Mouse (Mus musculus): ENCODE data around the gene Bace1.

The Bace1 gene

GRCm38 (mm10) chr9:45906355-45907077 is 68.1 kb downstream of the Bace1 start, which contains the start of the genes Pcsk7 and Rnf214:
Gene Pcsk7, plus strand, starts transcription at chr9:45906497.
Gene Rnf214, minus strand, starts transcription at chr9:45906911.
- DNase-seq = peak; percentile 94 to 96

DNA sequence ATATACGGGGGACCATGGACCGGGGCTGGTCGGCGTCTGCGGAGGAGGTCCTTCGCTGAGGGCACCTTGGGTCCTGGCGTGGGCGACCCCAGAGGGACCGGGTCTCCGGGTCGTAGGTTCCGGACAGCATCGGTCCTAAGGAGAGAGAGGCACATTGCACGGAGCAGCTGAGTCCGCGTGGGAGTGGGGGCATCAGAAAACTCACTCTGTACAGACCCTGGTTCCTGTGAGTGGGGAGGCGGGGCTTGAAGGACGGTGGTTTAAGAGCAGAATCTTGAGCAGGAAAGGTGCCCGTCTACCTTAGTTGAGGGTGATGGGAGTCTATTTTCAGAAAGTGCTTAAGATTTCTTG is 68.7 kb downstream of the Bace1 start:
- DNase-seq = no peak

DNA sequence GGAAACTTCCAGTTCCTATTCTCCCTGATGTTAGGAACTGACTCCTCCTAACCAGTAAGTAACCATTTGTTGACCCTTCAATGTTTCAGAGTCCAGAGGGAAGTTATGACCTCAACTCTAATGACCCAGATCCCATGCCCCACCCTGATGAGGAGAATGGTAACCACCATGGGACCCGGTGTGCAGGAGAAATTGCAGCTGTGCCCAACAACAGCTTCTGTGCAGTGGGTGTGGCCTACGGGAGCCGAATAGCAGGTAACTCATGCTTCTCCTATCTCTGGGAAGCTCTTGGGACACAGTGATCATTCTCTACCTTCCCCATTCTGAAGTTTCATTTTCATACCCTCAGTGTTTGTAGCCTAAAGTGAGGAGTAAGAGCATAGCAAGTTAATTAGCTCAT is 72.6 kb downstream of the Bace1 start:
- no peak for DNase-seq

- peak; percentile 39 to 48 for DNase-seq
Observed at GRCm38 (mm10) chr9:45911673-45912072, 73.3 kb downstream of the Bace1 start.

Measured in cerebellum, adult 18-20 months (tissue).